Mouse (Mus musculus) cerebellum, adult 2 months (tissue): ENCODE measurements around the gene Acsbg2. TPM values are rescaled to one million over a fixed set of nuclear protein-coding genes. Genes with fewer than 3 reads are reported as not detected.

Experiments
- DNase-seq, 2 experiments: peaks; one replicate each; pipeline ENCODE4 v3.0.0; 2021
- H3K27ac ChIP-seq: fragments of 200-500 bp; 2 replicates; pipeline ENCODE4 v1.5.1; 2012; ENCODE audit warnings: low read length, control low read depth, inconsistent platforms; ENCODE audit not compliant: insufficient read depth
- H3K27me3 ChIP-seq: fragments of 200-500 bp; 2 replicates; pipeline ENCODE4 v1.6.1; 2012; ENCODE audit warnings: inconsistent platforms, mild to moderate bottlenecking, low read length, moderate library complexity; ENCODE audit not compliant: control insufficient read depth, insufficient read depth
- H3K4me1 ChIP-seq: fragments of 200-500 bp; 2 replicates; pipeline ENCODE4 v1.6.1; 2011; ENCODE audit warnings: low read length; ENCODE audit not compliant: control insufficient read depth, insufficient read depth
- H3K4me3 ChIP-seq: fragments of 200-500 bp; replicated peaks from 2 replicates; pipeline ENCODE3; 2011; ENCODE audit warnings: mild to moderate bottlenecking, low read depth, low read length, control low read depth; ENCODE audit not compliant: insufficient read depth
- CTCF ChIP-seq: fragments of 200-500 bp; IDR thresholded peaks from 2 replicates; pipeline ENCODE4 v1.5.1; 2011; ENCODE audit warnings: low read depth, mild to moderate bottlenecking, control low read depth, low read length, moderate library complexity, borderline replicate concordance; ENCODE audit not compliant: insufficient read depth
- POLR2A ChIP-seq: fragments of 200-500 bp; IDR thresholded peaks from 2 replicates; pipeline ENCODE4 v1.6.1; 2011; ENCODE audit warnings: low read length, control low read depth, borderline replicate concordance; ENCODE audit not compliant: insufficient read depth
- WGBS: fragments of 180-500 bp; shearing (Covaris S2); methylation state at CpG from one replicate; pipeline ENCODE4 v1.1.7; 2018; 5-methylcytosine and 5-hydroxymethylcytosine counted together
- polyA plus RNA-seq: library from polyadenylated mRNA; depleted of rRNA; stranded (reverse); fragments of >200 nt; gene quantifications from 2 replicates; pipeline ENCODE4 v1.2.3, GENCODE M21; 2012

The Acsbg2 gene
- polyA plus RNA-seq, 1 experiment: 0.03 TPM

- H3K4me3 ChIP-seq: no peak overlapping the region
- WGBS: 59% methylated on average over 3 of the region's 3 CpGs
Measured at GRCm38 (mm10) chr17:56815057-56815345, 59.2 kb downstream of the Acsbg2 start.

DNA sequence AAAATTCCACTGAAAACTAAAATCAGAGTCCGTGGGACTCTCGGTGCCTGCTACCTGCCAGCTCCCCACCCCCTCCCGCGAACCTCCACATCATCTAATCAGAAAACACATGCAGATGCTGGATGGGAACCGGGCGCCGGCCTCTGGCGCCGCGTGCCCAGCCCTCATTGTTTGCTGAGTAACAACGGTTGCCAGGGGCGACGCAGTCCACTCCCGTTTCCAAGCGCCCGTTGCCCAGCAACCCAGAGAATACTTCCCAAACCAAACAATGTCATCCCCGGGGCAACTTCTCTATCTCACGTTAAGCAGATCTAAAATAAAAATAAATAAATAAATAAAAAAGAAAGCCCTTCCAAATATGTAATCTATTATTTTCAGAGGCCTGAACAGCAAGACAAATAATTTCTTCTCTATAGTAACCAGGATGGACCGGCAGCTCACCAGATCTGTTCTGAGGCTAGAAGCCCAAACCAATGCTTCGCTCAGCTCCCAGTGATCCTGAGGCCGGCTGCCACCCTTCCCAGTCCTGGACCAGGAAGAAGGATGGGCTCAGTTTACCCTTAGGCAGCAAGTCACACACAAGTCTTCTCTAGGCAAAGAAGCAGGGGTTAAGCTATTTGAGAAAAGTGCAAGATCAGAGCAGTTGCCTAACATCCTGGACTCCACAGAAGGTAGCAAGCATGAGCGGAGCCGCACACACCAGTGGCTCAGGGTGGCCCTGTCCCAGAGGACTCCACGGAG lies 59.8 kb downstream of the Acsbg2 start:
- no peak overlapping the region for H3K4me3 ChIP-seq
- no peaks in the 10 kb centered on the region for H3K4me1 ChIP-seq
- 16% methylated on average over 24 of the region's 24 CpGs for WGBS
- no peaks in the 10 kb centered on the region for H3K27me3 ChIP-seq
- H3K27ac ChIP-seq: no peak overlapping the region
- TF ChIP-seq CTCF (no peak), POLR2A (no peak)
- DNase-seq: peak; percentile 29 to 34

More at GRCm38 (mm10) chr17:56815057-56815345, 59.2 kb downstream of the Acsbg2 start:
- no peaks in the 10 kb centered on the region for H3K4me1 ChIP-seq
- H3K27ac ChIP-seq: no peak overlapping the region
- TF ChIP-seq CTCF (no peak), POLR2A (no peak)
- no peak for DNase-seq
- no peaks in the 10 kb centered on the region for H3K27me3 ChIP-seq

DNA sequence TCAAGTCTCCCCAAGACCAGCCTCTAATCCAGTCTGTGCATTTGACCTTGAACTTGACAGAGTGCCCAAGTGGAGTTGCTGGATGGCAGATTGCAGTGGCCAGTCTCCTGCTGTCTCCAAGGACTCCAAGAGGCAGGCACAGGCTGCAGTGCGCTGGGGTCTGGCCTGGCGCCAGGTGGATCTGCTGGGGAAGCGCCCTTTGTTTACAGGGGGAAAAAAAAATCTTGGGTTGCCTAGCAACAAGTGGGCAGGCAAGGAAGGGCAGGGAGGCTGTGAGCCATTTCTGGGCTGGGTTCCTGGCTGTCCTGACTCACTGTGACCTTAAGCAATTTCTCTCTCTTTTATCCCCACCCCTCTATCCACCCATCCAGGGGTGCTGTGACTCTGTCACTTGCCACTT lies 64.0 kb downstream of the Acsbg2 start:
- TF ChIP-seq CTCF (no peak), POLR2A (no peak)
- no peaks in the 10 kb centered on the region for H3K27me3 ChIP-seq
- H3K27ac ChIP-seq: no peak overlapping the region
- 7% methylated on average over 3 of the region's 3 CpGs for WGBS
- peak; percentile 58 to 69 for DNase-seq
- no peak overlapping the region for H3K4me3 ChIP-seq
- no peaks in the 10 kb centered on the region for H3K4me1 ChIP-seq

DNA sequence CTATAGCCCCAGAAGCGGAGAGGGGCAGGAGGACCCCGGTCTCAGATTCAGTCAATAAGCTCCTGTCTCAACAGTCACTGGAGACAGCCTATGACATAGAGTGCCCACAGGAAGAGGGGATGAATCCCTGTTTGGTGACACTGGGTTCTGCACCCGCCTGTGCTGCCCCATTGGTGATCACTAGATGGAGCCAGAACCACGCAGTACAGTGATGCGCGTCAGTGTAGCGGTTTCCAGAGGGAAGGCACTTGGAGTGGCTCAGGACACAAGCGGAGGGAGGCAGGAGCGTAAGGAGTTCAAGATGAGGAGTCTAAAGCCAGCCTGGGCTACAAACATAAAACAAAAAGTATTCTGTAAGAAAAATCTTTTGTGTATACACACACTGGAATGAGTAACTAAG lies 65.7 kb downstream of the Acsbg2 start:
- DNase-seq: peak; percentile 73 to 82
- Histone ChIP-seq H3K4me1 (no peaks in the 10 kb centered on the region), H3K4me3 (no peak overlapping the region), H3K27me3 (no peaks in the 10 kb centered on the region), H3K27ac (no peak overlapping the region)
- WGBS: 4% methylated on average over 9 of the region's 9 CpGs
- no peak for TF ChIP-seq POLR2A
- peak; percentile 99 for TF ChIP-seq CTCF

- Histone ChIP-seq H3K4me1 (no peaks in the 10 kb centered on the region), H3K27ac (no peak overlapping the region), H3K27me3 (no peaks in the 10 kb centered on the region), H3K4me3 (no peak overlapping the region)
- TF ChIP-seq CTCF (no peak), POLR2A (no peak)
- WGBS: 76% methylated on average over 1 of the region's 1 CpGs
- DNase-seq: no peak
Measured at GRCm38 (mm10) chr17:56805784-56806183, 68.5 kb downstream of the Acsbg2 start.

- TF ChIP-seq POLR2A (no peak), CTCF (no peak)
- no peak for DNase-seq
- WGBS: 10% methylated on average over 5 of the region's 5 CpGs
- no peaks in the 10 kb centered on the region for H3K4me1 ChIP-seq
- H3K4me3 ChIP-seq: no peak overlapping the region
- H3K27ac ChIP-seq: no peak overlapping the region
- H3K27me3 ChIP-seq: no peaks in the 10 kb centered on the region
Measured at GRCm38 (mm10) chr17:56804952-56805351, 69.3 kb downstream of the Acsbg2 start.

DNA sequence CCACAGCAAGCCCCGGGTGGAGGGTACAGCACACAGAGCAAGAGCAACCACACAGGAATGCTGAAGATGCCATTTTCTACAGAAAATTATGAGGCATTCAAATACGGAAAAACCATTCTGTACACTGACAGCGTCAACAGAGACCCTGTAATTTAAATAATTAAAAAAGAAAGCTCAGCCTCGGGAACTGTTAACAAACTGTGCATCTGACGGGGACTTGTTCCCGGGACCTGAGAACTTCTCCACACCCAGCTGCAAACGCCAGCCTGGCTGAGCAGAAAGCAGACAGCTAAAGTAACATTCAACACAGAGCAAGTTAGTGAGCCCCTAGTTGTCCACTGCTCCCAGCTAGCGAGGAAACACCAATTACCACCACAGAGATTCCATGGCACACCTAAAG lies 72.2 kb downstream of the Acsbg2 start:
- DNase-seq: no peak
- WGBS: 89% methylated on average over 8 of the region's 8 CpGs
- Histone ChIP-seq H3K4me3 (no peak overlapping the region), H3K4me1 (no peaks in the 10 kb centered on the region), H3K27me3 (no peaks in the 10 kb centered on the region), H3K27ac (no peak overlapping the region)
- TF ChIP-seq CTCF (no peak), POLR2A (no peak)

DNA sequence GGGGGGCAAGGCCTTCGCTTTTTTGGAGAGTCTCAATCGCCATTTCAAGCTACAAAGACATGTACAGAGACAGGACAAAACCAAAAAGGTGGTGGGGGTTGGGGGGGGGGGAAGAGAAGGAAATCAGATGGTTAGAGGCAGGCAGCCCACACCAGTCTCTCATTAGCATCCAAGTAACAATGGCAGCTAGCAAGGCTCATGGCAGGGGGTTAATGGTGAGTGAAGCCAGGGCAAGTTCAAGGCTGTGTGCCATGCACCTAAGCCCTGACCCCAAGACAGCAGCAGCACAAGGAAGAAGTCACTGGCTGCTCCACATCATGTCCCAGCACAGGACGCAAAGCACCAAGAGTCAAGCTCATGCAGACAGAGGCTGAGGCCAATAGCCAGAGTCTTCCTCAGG lies 75.0 kb downstream of the Acsbg2 start:
- H3K27ac ChIP-seq: no peak overlapping the region
- TF ChIP-seq CTCF (no peak), POLR2A (no peak)
- no peak for DNase-seq
- H3K27me3 ChIP-seq: no peaks in the 10 kb centered on the region
- H3K4me3 ChIP-seq: no peak overlapping the region
- no peaks in the 10 kb centered on the region for H3K4me1 ChIP-seq
- WGBS: 82% methylated on average over 3 of the region's 3 CpGs
